Mouse (Mus musculus) kidney, postnatal 25 days (tissue): ENCODE data around the gene Ect2l.
"Not testable (repeated sequence)": the region's sequence is repeated elsewhere in the genome, so short reads cannot be mapped to it uniquely, and the experiment has no call there.

Source experiments
- DNase-seq, 2 experiments: peaks; one replicate each; pipeline ENCODE4 v3.0.0; 2021; ENCODE audit warnings: mixed read lengths in 2 of 2

The Ect2l gene

GRCm38 (mm10) chr10:18189498-18189897, 21.2 kb downstream of the Ect2l start:
- DNase-seq, result peak in 1 of 2 experiments; percentile 23

- peak in 1 of 2 experiments; percentile 6 for DNase-seq
Observed at GRCm38 (mm10) chr10:18188564-18188963, 22.1 kb downstream of the Ect2l start.

GRCm38 (mm10) chr10:18182246-18182645, 28.4 kb downstream of the Ect2l start:
- no peak for DNase-seq

GRCm38 (mm10) chr10:18177304-18177703, 33.4 kb downstream of the Ect2l start:
- no peak for DNase-seq

GRCm38 (mm10) chr10:18176722-18177121, 34.0 kb downstream of the Ect2l start:
- no peak for DNase-seq

GRCm38 (mm10) chr10:18175087-18175486, 35.6 kb downstream of the Ect2l start:
- no peak for DNase-seq

- DNase-seq, result no peak
Observed at GRCm38 (mm10) chr10:18162435-18162971, 48.2 kb downstream of the Ect2l start.

- DNase-seq, result no peak
Observed at GRCm38 (mm10) chr10:18147224-18147623, 63.5 kb downstream of the Ect2l start.

- DNase-seq, result no peak
Observed at GRCm38 (mm10) chr10:18142231-18142630, 68.5 kb downstream of the Ect2l start.

GRCm38 (mm10) chr10:18141389-18141788, 69.3 kb downstream of the Ect2l start:
- peak; percentile 7 to 47 for DNase-seq

- no peak for DNase-seq
Observed at GRCm38 (mm10) chr10:18139615-18140014, 71.1 kb downstream of the Ect2l start.

GRCm38 (mm10) chr10:18138853-18139503, 71.7 kb downstream of the Ect2l start:
- DNase-seq, result not testable (repeated sequence)

GRCm38 (mm10) chr10:18131666-18132650, 78.7 kb downstream of the Ect2l start:
- peak; percentile 33 to 64 for DNase-seq

GRCm38 (mm10) chr10:18130276-18130675, 80.4 kb downstream of the Ect2l start:
- DNase-seq, result no peak

- peak; percentile 29 to 68 for DNase-seq
Observed at GRCm38 (mm10) chr10:18118336-18118735, 92.4 kb downstream of the Ect2l start.

- no peak for DNase-seq
Observed at GRCm38 (mm10) chr10:18113473-18114093, 97.1 kb downstream of the Ect2l start.

- DNase-seq, result no peak
Observed at GRCm38 (mm10) chr10:18110940-18111339, 99.8 kb downstream of the Ect2l start.

GRCm38 (mm10) chr10:18107471-18107870, 103.2 kb downstream of the Ect2l start:
- DNase-seq, result no peak

- peak in 1 of 2 experiments; percentile 16 for DNase-seq
Observed at GRCm38 (mm10) chr10:18102166-18102565, 108.5 kb downstream of the Ect2l start.

- no peak for DNase-seq
Observed at GRCm38 (mm10) chr10:18090691-18091090, 120.0 kb downstream of the Ect2l start.

GRCm38 (mm10) chr10:18082772-18083171, 127.9 kb downstream of the Ect2l start:
- DNase-seq, result no peak

GRCm38 (mm10) chr10:18081536-18081935, 129.2 kb downstream of the Ect2l start:
- no peak for DNase-seq
